Mouse (Mus musculus) gastrocnemius, postnatal 10 days (tissue): ENCODE data around the gene Ppp2r3a. TPM values are rescaled to one million over a fixed set of nuclear protein-coding genes. Genes with fewer than 3 reads are reported as not detected.

Source experiments
- DNase-seq: peaks from one replicate; pipeline ENCODE4 v3.0.0; 2021; ENCODE audit warnings: mixed read lengths
- total RNA-seq, 2 experiments: library from RNA; stranded (reverse); gene quantifications; 2 replicates each; pipeline ENCODE4 v1.2.3; 2021

The Ppp2r3a gene
- total RNA-seq, 2 experiments from 2014 or later, result 184 to 206 TPM

- peak; percentile 82 for DNase-seq
These were observed 177.1 kb downstream of the Ppp2r3a start for GRCm38 (mm10) chr9:101074332-101075021.

- DNase-seq, result no peak
These were observed 177.6 kb downstream of the Ppp2r3a start, which contains the start of gene Msl2 for GRCm38 (mm10) chr9:101073987-101074331. TSS of gene Msl2 (plus strand) at chr9:101074101.

DNA sequence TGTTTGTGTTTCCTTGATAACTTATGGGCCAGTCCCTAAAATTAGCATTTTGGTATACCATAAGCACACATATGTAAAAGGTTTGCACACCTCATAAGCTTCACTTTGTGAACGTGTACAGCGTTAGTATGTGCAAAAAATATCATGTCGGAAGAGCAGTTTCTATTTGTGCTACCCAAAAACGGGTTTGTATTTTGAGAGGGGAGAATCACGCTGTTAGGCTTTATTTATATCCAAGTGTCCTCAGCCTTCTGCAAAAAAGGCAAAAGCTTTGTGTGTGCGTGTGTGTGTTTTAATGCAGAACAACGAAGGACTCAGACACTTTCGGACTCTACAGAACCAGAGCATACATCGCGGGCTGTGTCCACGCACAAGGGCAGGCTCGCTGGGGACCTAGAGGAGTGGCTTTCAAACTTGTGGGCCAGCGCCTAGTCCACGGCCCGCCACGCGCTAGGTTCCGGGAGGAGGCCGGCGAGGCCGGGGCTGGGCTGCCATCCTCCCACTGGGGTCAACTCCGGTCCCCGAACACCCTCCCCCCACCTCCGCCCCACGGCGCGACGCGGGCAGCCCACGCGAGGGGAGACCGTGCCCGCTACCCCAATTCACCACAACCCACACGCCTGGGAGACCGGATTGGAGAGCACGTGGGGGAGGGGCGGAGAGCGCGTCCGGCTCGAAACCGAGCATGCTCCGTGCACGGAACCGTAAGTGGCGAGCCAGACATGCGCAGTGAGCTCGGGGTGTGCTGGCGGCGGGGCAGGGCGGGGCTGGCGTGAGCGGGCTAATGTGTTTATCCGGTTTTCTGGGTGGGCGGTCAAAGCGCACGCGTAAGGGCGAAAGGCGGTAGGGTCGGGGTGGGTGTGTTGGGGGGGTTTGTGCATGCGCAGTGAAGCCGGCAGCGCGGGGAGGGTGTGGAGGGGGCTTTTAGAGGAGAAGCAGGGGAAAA lies 178.3 kb downstream of the Ppp2r3a start:
- peak; percentile 99 for DNase-seq

GRCm38 (mm10) chr9:101072506-101072905 lies 179.1 kb downstream of the Ppp2r3a start:
- DNase-seq, result no peak

- DNase-seq, result no peak
These were observed 181.8 kb downstream of the Ppp2r3a start for GRCm38 (mm10) chr9:101069781-101070180.

- no peak for DNase-seq
These were observed 186.5 kb downstream of the Ppp2r3a start for GRCm38 (mm10) chr9:101065076-101065602.

DNA sequence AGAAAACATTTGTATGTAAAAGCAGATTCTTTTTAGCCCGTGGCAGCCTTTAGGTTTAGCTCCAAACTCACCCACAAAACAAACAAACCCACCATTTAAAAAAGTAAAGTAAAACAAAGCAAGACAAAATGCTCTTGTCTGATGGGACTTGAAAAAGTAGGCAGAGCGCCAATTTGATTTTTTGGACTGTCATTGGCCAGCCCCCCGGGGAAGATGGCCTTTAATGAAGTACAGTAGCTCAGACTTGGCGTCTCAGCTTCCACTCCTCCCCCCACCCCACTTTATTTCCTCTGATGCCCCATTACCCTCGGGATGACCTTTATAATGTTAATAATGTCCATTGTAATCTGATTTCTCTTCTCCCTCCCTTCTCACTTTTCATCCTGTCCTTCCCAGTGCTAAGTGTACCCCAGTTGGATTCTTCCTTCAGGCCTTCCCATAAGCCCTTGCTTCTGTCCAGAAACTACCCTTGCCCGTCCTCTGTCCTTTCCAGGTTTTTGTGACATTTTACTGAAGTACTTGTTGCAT lies 189.3 kb downstream of the Ppp2r3a start:
- DNase-seq, result no peak

- DNase-seq, result no peak
These were observed 190.6 kb downstream of the Ppp2r3a start for GRCm38 (mm10) chr9:101061035-101061434.

DNA sequence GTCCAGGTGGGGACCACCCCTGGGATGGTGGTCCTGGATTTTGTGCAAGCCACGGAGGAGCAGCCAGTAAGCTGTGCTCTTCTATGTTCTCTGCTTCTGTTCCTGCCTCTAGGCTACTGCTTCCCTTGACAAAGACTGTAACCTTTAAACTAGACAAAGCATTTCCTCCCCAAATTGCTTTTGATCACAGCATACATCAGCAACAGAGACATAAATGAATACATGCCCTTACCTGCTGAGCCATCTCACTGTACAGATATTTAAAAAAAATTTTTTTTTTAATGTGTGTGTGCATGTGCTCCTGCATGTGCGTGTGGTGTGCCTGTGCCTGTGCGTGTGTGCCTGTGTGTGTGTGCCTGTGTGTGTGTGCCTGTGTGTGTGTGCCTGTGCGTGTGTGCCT lies 194.4 kb downstream of the Ppp2r3a start:
- no peak for DNase-seq

Other genes starting within 250 kb of the Ppp2r3a start
- 10 to 100 TPM; 45.3 to 55.6 TPM for gene Pccb, start 216.9 kb downstream of the Ppp2r3a start, total RNA-seq
- 10 to 100 TPM; 25.3 to 28.5 TPM for gene Msl2, start 177.7 kb downstream of the Ppp2r3a start, total RNA-seq